Mouse (Mus musculus): ENCODE data around the gene Bpifa6.
"Not testable (repeated sequence)": the region's sequence is repeated elsewhere in the genome, so short reads cannot be mapped to it uniquely, and the experiment has no call there.

Bpifa6 gene

GRCm38 (mm10) chr2:153974582-153974981, at the start of gene Bpifa6:
Gene Bpifa6, plus strand, starts transcription at chr2:153974945.
- no peak for DNase-seq (ENCODE audit: low read depth)

DNA sequence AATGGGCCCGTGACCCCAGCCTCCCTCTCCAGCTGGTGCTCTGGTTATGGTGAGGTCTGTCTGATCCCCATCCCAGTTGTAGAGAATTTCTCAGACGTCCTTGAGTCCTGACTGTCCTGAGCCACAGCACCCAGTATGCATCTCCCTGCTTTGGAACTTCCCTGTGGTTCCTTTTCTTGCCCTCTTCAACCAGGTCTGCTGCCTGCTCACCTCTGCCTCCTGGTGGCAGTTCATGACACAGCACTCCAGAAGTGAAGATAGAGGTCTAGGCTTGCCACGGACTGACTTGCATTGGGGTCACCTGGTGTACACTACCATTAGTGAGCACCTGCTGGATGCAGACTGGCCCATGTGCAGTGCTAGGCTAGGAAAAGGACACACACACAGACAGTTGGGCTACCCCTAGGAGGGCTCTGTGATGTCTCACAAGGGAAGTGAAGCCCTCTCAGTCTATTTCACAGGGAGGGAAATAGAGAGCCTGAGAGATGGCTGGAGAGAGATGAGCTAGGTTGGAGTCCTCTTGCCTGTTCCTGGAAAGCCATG, 44.8 kb upstream of the Bpifa6 start:
- DNase-seq (ENCODE audit: low read depth), result peak; percentile 46

GRCm38 (mm10) chr2:153931125-153931524, 43.6 kb upstream of the Bpifa6 start:
- DNase-seq (ENCODE audit: low read depth), result no peak

- DNase-seq (ENCODE audit: low read depth), result no peak
These were observed 41.4 kb upstream of the Bpifa6 start for GRCm38 (mm10) chr2:153933311-153933710.

GRCm38 (mm10) chr2:153935348-153935747, 39.4 kb upstream of the Bpifa6 start:
- DNase-seq (ENCODE audit: low read depth), result no peak

DNA sequence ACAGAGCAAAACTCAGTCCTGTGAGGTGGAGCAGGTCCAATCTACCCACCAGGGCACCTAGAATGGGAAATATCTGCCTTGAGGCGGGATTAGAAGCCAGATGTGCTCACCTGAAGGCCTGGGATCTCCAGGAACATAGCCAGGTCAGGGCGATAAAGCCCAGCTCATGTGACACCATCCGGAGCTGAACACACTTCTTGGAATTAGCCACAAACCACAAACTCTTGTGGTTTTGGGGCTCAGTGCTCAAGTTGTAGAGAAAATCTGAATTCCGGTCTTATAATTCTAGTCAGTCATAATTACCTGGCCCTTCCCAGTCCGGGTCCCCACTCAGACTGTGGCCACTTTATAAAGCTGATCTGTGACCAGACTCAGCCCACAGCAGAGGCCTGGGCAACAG, 36.9 kb upstream of the Bpifa6 start, which contains the start of gene Bpifb4:
TSS of gene Bpifb4 (plus strand) at position 370 of the 400 bp plus-strand sequence.
- DNase-seq (ENCODE audit: low read depth), result no peak

- peak; percentile 64 for DNase-seq (ENCODE audit: low read depth)
These were observed 31.2 kb upstream of the Bpifa6 start for GRCm38 (mm10) chr2:153943537-153943936.

DNA sequence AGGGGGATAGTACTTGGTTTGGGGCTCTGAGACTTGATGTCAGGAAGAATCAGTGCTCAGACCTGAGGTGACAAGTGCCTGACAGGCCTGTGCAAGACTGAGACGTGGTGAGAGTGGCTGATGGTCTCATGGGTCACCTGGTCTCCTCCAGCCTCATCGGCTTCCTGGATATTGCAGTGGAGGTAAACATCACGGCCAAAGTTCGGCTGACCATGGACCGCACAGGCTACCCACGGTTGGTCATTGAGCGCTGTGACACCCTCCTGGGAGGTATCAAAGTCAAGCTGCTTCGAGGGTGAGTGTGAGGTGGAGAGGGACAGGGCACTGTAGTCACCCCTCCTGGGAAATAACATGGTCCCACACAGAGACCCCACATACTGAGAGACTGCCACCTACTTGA, 30.2 kb upstream of the Bpifa6 start:
- DNase-seq (ENCODE audit: low read depth), result no peak

DNA sequence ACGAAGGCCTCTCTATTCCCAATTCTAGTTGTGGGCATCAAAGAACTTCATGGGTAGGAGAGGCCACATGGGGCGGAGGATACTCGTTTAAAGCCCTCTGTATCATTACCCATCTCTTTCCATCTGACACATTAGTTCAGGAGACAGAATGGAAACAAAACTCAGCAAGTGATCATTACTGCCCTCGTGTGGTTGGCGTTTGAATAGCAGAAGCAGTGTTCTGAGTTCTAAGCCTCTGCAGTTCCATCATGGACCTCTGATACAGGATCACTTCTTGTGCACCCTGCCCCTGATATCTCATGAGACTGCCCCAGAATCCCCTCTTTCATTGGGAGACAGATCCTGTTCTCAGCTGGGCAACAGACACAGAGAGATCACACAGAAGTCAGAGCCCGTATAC, 21.8 kb upstream of the Bpifa6 start:
- peak; percentile 77 for DNase-seq (ENCODE audit: low read depth)

DNA sequence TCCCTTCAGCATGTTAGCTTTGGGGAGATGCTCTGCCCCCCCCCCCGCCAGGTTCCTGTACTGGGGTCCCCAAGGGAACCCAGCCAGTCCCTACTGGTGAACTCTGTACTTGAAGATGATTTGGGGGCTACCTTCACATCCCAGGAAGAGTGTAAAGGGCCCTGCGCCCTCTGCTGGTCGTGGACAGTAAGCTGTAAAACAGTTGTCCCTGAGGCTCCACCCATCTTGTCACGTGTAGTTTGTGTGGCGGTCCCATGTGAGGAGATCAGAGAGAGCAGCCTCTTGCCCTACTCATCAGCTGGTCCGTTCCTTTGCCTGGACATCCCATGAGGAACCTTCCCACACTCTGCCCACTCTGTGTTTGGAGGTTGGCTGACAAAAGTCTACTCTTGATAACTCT, 20.9 kb upstream of the Bpifa6 start:
- peak; percentile 69 for DNase-seq (ENCODE audit: low read depth)

DNA sequence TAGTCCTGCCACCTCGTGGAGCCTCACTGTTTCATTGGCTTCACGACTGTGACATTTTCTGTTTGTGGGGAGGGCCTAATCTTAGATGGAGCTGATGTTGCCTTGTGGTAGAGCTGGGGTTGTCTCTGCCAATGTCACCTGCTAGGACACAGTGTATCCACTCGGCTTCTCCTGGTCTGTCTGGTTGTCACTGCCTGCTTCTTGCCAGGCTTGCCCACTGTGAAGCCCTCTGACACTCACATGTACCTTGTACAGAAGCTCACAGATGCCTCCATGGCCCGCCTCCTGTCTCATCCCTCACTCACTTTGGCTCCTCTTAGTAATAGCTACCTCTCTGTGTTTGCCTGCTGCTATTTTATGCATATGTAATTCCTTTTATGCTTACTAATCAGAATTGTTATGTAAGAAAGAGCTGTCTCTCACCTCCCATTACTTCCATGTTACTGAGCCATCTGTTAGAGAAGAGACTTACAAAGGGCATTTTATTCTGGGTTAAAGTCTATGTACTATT, 11.9 kb upstream of the Bpifa6 start:
- no peak for DNase-seq (ENCODE audit: low read depth)

DNA sequence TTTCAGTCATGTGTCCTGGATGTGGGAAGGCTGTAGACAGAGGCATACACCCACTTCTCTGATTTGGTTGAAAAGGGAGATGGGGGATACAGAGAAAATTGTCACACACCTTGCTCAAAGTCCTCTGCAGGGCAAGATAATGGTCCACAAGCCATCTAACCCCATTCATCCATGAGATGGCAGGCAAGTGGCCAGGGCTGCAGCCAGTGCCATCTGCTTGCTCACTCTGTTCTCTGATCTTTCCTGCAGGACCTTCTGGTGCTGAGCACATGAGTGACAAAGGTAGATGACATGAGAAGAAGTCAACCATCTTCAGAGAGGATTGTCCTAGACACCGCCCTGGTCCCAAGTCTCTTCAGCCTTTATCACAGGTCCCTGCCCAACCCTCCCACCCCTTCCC, 11.4 kb upstream of the Bpifa6 start:
- DNase-seq (ENCODE audit: low read depth), result no peak

GRCm38 (mm10) chr2:153970221-153970620, 4.5 kb upstream of the Bpifa6 start:
- no peak for DNase-seq (ENCODE audit: low read depth)

DNA sequence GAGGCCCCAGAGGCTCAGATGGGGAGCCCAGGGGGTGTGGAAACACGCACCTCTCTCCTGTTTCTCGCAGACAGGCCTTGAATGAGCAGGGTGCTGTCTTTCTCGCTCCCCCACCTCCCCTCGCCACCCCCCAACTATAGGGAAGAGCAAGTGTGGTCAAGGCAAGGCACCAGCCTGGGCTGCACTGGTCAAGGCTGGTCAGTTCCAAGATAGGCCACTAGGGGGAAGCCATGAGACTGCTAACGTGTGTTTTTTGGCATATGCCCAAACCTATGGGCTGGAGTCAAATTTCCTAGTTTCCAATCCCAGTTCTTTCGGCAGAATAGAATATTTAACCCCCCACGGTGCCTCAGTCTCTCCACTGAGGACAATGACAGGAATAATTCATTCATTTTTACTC, 21.0 kb downstream of the Bpifa6 start:
- peak; percentile 49 for DNase-seq (ENCODE audit: low read depth)

- DNase-seq (ENCODE audit: low read depth), result no peak
These were observed 25.8 kb downstream of the Bpifa6 start for GRCm38 (mm10) chr2:154000501-154000900.

DNA sequence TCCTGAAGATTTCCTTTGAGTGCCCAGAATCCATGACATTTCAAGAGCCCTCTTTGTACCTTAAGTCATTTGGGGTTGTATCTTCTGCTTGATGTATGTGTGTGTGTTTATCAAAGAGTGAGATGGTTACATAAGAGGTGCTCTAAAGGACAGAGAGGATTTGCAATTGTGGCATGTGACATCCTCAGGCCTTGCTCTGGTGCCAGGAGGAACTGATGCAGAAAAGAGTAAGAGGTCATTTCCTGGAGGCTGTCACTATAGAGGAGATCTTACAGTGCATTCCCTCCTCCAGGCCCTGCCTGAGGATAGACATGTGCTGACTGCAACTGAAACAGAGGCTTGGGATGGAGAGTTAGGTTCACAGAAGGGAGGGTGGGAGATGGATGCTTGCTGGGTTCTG, 26.3 kb downstream of the Bpifa6 start:
- DNase-seq (ENCODE audit: low read depth), result no peak

GRCm38 (mm10) chr2:154004456-154004855, 29.7 kb downstream of the Bpifa6 start:
- no peak for DNase-seq (ENCODE audit: low read depth)

- no peak for DNase-seq (ENCODE audit: low read depth)
These were observed 30.3 kb downstream of the Bpifa6 start for GRCm38 (mm10) chr2:154005094-154005493.

DNA sequence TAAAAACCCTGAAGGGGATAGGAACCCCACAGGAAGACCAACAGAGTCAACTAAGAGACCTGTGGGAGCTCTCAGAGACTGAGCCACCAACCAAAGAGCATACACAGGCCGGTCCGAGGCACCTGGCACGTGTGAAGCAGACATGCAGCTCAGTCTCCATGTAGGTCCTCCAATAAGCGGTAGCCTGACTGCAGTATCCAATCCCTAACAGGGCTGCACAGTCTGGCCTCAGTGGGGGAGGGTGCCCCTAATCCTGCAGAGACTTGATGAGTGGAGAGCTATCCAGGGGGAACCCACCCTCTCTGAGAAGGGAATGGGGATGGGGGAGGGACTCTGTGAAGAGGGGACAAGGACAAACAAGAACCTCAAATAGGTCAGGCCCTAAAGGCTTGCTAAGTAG, 31.0 kb downstream of the Bpifa6 start:
- DNase-seq (ENCODE audit: low read depth), result no peak

DNA sequence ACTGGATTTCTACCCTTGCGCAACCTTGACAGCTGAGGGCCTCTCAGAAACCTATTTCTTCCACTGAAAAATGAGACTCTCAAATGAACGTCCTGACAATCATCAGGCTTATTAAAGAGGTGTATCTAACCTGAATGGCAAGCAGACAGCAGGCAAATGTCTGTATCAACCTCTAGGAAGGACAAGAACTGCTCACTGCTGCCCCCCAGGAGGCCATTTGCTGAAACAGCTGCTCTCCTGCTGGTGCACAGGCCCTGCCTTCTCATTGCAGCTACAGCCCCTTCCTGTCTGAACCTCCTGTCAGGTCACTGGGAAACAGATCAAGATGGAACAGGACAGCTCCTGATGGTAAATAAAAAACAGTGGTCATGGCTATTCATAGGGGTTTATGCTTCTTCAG, 31.6 kb downstream of the Bpifa6 start:
- DNase-seq (ENCODE audit: low read depth), result no peak

- no peak for DNase-seq (ENCODE audit: low read depth)
These were observed 32.6 kb downstream of the Bpifa6 start for GRCm38 (mm10) chr2:154007381-154007780.

DNA sequence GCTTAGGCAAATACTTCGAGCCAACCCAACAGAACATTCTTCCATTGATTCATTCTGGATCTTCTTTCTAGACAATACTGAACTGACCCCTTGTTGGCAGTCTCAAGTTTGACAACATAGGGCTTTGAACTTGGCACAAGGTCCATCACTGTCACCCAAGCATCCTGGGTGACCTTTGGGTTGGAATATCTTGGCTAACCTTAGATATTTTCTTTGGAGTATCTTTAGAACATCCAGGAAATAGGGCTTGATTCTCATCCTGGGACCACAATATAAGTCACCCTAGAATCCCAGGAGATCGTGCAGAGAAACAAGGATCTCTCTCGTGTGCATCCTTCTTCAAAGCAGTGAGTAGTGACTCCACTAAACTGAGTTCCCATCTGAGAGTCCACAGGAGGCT, 33.2 kb downstream of the Bpifa6 start, which contains the start of gene Bpifa2:
TSS of gene Bpifa2 (plus strand) at position 301 of the 400 bp plus-strand sequence.
- no peak for DNase-seq (ENCODE audit: low read depth)

DNA sequence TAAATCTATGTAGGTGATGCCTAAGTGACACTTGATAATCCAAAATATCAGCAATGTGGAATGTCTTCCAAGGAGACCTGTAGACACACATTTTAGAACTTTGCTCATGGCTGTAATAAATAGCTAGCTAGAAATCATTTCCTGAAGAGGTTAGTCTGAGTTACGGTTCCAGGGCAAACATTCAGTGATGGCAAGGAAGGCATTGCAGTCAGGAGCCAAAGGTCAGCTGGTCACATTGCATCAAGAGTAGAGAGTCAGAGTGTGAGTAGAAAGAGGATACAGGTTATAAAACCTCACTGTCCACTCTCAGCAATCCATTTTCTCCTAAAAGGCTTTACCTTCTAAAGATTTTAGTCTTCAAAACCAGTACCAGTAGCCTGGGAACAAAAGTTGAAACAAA, 43.2 kb downstream of the Bpifa6 start:
- DNase-seq (ENCODE audit: low read depth), result no peak

DNA sequence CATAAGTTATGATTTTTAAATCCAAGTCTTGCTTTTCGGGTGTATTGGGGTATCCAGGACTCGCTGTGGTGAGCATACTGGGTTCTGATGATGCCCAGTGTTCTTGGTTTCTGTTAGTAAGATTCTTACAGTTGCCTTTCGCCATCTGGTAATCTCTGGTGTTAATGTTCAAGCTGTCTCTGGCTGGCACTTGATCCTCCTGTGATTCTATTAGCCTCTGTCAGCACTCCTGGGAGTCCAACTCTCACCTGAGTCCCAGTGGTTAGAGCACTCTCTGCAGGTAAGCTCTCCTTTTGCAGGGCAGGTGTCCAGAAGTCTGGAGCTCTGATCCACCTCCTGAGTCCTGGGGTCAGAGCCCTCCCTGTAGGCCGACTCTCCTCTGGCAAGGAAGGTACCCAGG, 49.9 kb downstream of the Bpifa6 start:
- not testable (repeated sequence) for DNase-seq (ENCODE audit: low read depth)
